Mouse (Mus musculus) C2C12 (cell line): ENCODE data around the gene Gm136.

Source experiments
- CTCF ChIP-seq: IDR thresholded peaks from one replicate; pipeline ENCODE4 v1.5.1; 2011; ENCODE audit not compliant: control insufficient read depth, insufficient read depth, insufficient read length
- MYOG ChIP-seq: IDR thresholded peaks from one replicate; pipeline ENCODE4 v1.6.1; 2011; ENCODE audit not compliant: control insufficient read depth, insufficient read length; ENCODE audit errors: extremely low read depth

DNA sequence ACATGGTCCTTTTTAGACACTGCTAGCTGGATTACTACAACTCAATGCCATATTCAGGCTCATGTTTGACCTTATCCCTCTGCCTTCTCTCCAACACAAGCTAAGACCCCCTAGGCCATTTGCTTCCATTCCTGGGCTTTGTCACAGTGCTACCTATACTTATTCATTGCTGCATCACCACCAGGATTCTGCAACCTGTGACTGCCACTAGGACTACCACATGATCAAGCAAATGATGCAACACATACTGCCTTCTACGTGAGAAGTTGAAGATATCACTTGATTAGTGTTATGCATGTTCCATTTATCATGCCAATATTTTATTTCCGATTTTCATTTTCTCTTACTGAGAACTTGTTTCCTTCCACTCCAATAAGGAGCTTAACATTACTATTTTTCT is 41.9 kb upstream of the Gm136 start:
- TF ChIP-seq CTCF (no peak), MYOG (no peak)
